Mouse (Mus musculus): ENCODE measurements around the gene Ppp2r5c. TPM values are rescaled to one million over a fixed set of nuclear protein-coding genes. Genes with fewer than 3 reads are reported as not detected.

Ppp2r5c gene
- polyA plus RNA-seq, 1 experiment from 2014 or later, result 86.2 TPM

DNA sequence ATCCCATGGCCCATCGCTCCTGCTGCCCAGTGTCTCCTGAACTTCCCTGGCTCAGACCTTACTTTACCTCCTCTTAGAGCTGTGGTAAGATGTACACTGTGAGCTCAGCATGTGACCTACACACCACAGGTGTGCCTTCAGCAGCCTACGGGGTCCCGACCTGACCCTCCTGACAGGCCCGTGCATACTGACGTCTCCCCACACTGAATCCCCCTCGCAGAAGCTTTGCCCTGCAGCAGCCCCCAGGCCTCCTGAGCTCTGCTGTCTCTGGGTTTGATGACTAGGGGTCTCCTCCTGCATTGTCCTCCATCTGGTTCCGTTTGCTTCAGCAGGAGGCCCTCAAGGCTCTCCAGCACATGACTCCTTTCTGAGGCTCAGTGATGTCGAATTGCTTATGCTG lies 31.0 kb downstream of the Ppp2r5c start:
- Histone ChIP-seq H3K27me3 (no peaks in the 10 kb centered on the region), H3K36me3 (peaks cover 5% of the 10 kb centered on the region; the same call in 1 of the 2 replicates), H3K4me3 (replicated peaks) (no peak overlapping the region), H3K4me1 (replicated peaks) (peaks cover 6% of the 10 kb centered on the region), H3K9ac (no peak overlapping the region), H3K27ac (no peak overlapping the region), H3K9me3 (replicated peaks) (no peaks in the 10 kb centered on the region), H3K4me2 (no peak overlapping the region)
- no peak for DNase-seq
- ATAC-seq (ENCODE audit: low read depth), result no peak
- WGBS (ENCODE audit: insufficient replicate concordance), result 81% methylated on average over 8 of the region's 8 CpGs

DNA sequence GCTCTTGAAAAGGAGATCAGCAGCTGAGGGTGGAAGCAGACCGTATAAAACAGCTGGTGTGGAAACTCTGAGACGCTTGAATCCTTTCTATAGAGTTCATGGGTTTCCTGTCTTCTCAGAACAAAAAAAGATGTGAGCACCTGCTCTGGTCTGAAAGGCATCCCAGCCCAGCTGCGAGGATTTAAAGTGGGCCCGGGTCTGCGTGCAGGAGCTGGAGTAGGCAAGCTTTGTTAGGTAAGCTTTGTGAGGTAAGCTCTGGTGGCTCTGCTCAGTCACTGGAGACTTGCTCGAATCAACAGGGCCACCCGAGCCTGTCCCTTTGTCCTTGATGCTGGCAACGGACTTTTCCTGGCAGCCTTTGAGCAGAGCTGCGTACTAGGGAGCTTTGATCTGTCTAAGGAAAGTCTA lies 31.7 kb downstream of the Ppp2r5c start:
- peaks cover 9% of the 10 kb centered on the region; the same call in 1 of the 2 replicates for H3K36me3 ChIP-seq
- H3K4me1 ChIP-seq (replicated peaks), result peaks cover 7% of the 10 kb centered on the region
- H3K27ac ChIP-seq, result no peak overlapping the region
- no peak overlapping the region for H3K9ac ChIP-seq
- WGBS (ENCODE audit: insufficient replicate concordance), result 77% methylated on average over 9 of the region's 9 CpGs
- no peak overlapping the region for H3K4me2 ChIP-seq
- DNase-seq (no peak), ATAC-seq (ENCODE audit: low read depth) (no peak)
- no peaks in the 10 kb centered on the region for H3K27me3 ChIP-seq
- no peaks in the 10 kb centered on the region for H3K9me3 ChIP-seq (replicated peaks)
- no peak overlapping the region for H3K4me3 ChIP-seq (replicated peaks)

DNA sequence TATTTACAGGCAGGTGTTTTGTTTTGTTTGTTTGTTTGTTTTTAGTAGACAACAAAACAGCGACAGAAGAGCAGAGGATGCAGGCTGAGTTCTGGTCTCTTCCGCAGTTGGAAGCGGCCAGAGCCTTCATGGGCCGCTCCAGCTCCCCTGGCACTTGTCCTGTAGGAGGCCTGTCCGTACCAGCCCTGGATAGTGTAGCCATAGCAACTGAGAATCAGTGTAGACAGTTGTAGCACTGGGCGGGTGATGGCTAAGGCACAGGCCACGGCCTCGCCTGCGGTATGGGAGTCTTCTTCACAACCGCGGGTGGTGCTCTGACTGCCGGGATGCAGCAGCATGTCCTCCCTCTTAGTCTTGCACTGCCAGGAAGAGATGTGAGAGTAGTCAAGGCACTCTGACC lies 32.3 kb downstream of the Ppp2r5c start:
- H3K27me3 ChIP-seq, result no peaks in the 10 kb centered on the region
- 81% methylated on average over 12 of the region's 12 CpGs for WGBS (ENCODE audit: insufficient replicate concordance)
- peaks cover 9% of the 10 kb centered on the region; the same call in 1 of the 2 replicates for H3K36me3 ChIP-seq
- no peak overlapping the region for H3K4me3 ChIP-seq (replicated peaks)
- no peak overlapping the region for H3K4me2 ChIP-seq
- ATAC-seq (ENCODE audit: low read depth), result no peak
- no peak overlapping the region for H3K27ac ChIP-seq
- no peak for DNase-seq
- H3K4me1 ChIP-seq (replicated peaks), result peaks cover 14% of the 10 kb centered on the region
- no peaks in the 10 kb centered on the region for H3K9me3 ChIP-seq (replicated peaks)
- no peak overlapping the region for H3K9ac ChIP-seq

GRCm38 (mm10) chr12:110480701-110481100 lies 33.8 kb downstream of the Ppp2r5c start:
- WGBS (ENCODE audit: insufficient replicate concordance), result 80% methylated on average over 4 of the region's 4 CpGs
- peaks cover 9% of the 10 kb centered on the region; the same call in 1 of the 2 replicates for H3K36me3 ChIP-seq
- ATAC-seq (ENCODE audit: low read depth) (no peak), DNase-seq (peak; percentile 56)
- no peaks in the 10 kb centered on the region for H3K27me3 ChIP-seq
- no peak overlapping the region for H3K4me2 ChIP-seq
- H3K9ac ChIP-seq, result no peak overlapping the region
- H3K27ac ChIP-seq, result no peak overlapping the region
- no peaks in the 10 kb centered on the region for H3K9me3 ChIP-seq (replicated peaks)
- H3K4me3 ChIP-seq (replicated peaks), result no peak overlapping the region
- peaks cover 22% of the 10 kb centered on the region for H3K4me1 ChIP-seq (replicated peaks)

DNA sequence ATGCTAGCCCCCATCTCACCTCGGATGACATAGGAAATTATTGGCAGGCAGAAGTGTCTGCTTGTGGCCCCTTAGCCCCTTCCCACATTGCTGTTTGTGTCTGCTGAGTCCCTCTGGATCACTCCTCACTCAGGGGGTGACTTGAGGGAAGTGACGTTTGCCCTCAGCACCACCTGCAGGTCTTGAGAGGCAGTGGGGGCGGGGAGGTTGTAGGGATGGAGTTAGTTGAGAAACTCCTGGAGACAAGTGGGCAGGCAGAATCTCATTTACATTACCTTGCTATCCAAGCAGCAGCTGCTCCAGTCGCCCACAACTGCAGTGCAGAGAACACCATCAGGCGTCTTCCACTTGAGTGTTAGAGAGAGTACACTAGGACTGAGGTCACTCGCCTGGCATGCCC lies 36.8 kb downstream of the Ppp2r5c start:
- Histone ChIP-seq H3K4me1 (replicated peaks) (peaks cover 48% of the 10 kb centered on the region), H3K4me2 (peak overlapping the region; percentile 90), H3K4me3 (replicated peaks) (no peak overlapping the region), H3K9ac (peak overlapping the region; percentile 52), H3K27me3 (no peaks in the 10 kb centered on the region), H3K27ac (0 out of 2 replicates have a peak overlapping the region, but pooled peaks have one; percentile 34), H3K9me3 (replicated peaks) (no peaks in the 10 kb centered on the region), H3K36me3 (peaks cover 6% of the 10 kb centered on the region; the same call in 1 of the 2 replicates)
- DNase-seq, result no peak
- no peak for ATAC-seq (ENCODE audit: low read depth)
- 56% methylated on average over 6 of the region's 6 CpGs for WGBS (ENCODE audit: insufficient replicate concordance)

DNA sequence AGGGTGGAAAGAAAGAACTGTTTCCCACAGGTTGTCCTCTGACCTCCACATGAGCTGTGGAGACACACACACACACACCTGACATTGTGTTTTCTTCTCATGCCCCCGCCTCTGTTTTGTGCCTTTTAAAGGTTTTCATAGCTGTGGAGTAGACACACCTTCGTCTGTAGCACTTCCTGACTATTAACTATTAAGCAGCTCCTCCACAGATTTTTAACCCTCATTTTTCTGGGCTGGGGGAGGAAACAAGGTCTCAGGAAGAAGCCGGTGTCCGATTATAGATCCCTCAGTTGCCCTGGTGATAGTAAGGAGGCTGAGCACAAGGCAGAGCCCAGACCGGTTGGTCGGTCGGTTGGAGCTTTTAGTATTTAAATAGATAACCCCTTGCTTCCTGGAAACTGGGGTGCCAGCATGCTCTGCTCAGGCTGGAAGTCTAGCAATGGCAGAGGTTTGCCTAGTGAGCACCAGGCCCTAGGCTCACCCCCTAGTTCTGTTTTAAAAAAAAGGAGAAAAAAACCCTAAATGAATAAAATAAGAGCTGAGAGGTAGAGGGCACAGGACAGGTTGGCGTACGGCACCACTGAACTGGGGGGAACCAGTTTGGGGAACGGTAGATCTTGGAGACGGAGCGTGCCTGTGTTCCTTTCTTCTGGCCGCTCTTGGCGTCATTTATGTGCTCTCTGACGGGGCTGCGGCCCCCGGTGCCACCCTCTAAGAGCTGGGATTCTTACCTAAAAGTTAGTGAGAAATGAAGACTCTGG lies 38.1 kb downstream of the Ppp2r5c start:
- DNase-seq, result peak; percentile 61
- Histone ChIP-seq H3K27me3 (no peaks in the 10 kb centered on the region), H3K4me3 (replicated peaks) (peak overlapping the region; percentile 76), H3K4me1 (replicated peaks) (peaks cover 52% of the 10 kb centered on the region), H3K27ac (peak overlapping the region; percentile 99), H3K9me3 (replicated peaks) (no peaks in the 10 kb centered on the region), H3K36me3 (peaks cover 16% of the 10 kb centered on the region), H3K9ac (peak overlapping the region; percentile 86), H3K4me2 (peak overlapping the region; percentile 90)
- peak; percentile 78 for ATAC-seq (ENCODE audit: low read depth)
- 2% methylated on average over 17 of the region's 17 CpGs for WGBS (ENCODE audit: insufficient replicate concordance)

DNA sequence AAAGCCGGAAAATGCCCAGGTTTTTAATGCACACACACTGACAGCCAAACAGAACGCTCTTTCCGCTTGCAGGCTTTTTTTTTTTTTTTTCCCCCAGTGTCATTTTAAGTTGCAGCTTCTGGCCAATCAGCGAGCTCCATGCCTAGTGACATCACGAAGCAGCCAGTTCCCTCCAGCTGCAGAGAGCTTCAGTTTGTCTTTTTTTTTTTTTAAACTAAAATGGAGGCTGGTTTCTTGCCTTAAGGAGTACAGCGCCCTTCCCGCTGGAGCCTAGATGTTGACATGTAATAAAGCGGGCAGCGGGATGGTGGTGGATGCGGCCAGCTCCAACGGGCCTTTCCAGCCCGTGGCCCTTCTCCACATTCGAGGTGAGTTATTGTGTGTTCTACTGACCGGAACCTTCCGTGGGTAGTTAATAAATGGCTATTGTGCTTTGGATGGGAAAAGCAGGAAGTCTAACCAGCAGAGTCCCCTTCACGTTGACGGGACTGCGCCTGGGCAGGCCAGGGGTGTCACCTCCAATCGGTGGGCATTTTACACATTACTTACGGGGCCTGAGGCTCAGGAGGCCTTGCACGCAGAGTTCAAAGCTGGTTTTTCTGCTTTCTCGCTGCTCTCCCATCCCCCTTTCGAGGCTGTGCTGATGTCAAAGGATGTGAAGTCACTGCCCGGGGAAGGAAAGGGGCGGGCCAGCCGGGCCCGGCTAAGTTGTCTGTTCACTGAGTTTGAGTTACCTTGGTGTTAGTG lies 38.8 kb downstream of the Ppp2r5c start:
- no peaks in the 10 kb centered on the region for H3K27me3 ChIP-seq
- H3K4me3 ChIP-seq (replicated peaks), result peak overlapping the region; percentile 76
- peak overlapping the region; percentile 99 for H3K27ac ChIP-seq
- H3K36me3 ChIP-seq, result peaks cover 22% of the 10 kb centered on the region
- DNase-seq, result peak; percentile 81
- H3K9me3 ChIP-seq (replicated peaks), result no peaks in the 10 kb centered on the region
- peak overlapping the region; percentile 90 for H3K4me2 ChIP-seq
- peak; percentile 80 for ATAC-seq (ENCODE audit: low read depth)
- peaks cover 48% of the 10 kb centered on the region for H3K4me1 ChIP-seq (replicated peaks)
- WGBS (ENCODE audit: insufficient replicate concordance), result under 1% methylated on average over 27 of the region's 27 CpGs
- H3K9ac ChIP-seq, result peak overlapping the region; percentile 86

DNA sequence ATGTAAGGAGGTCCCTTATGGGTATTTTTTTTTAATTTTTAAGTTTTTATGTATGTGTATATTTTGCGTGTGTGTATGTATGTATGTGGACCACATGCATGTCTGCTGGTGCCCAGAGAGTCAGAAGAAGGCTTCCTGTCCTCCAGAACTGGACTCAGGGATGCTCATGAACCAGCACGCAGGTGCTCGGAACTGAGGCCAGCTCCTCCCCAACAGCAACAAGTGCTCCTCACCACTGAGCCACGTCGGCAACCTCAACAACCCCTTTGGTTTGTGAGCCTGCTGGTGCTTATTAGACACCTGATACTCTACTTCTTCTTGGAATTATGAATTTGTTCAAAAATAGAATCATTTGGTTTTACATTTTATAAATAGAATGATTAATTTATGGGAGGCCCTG lies 39.9 kb downstream of the Ppp2r5c start:
- H3K9me3 ChIP-seq (replicated peaks), result no peaks in the 10 kb centered on the region
- H3K27me3 ChIP-seq, result no peaks in the 10 kb centered on the region
- ATAC-seq (ENCODE audit: low read depth) (no peak), DNase-seq (no peak)
- H3K36me3 ChIP-seq, result peaks cover 22% of the 10 kb centered on the region
- peak overlapping the region; percentile 90 for H3K4me2 ChIP-seq
- 77% methylated on average over 5 of the region's 5 CpGs for WGBS (ENCODE audit: insufficient replicate concordance)
- H3K4me1 ChIP-seq (replicated peaks), result peaks cover 46% of the 10 kb centered on the region
- peak overlapping the region; percentile 76 for H3K4me3 ChIP-seq (replicated peaks)
- peak overlapping the region; percentile 99 for H3K27ac ChIP-seq
- peak overlapping the region; percentile 86 for H3K9ac ChIP-seq

- Histone ChIP-seq H3K27me3 (no peaks in the 10 kb centered on the region), H3K4me3 (replicated peaks) (no peak overlapping the region), H3K36me3 (peaks cover 19% of the 10 kb centered on the region), H3K9ac (no peak overlapping the region; the same call in 1 of the 2 replicates), H3K9me3 (replicated peaks) (no peaks in the 10 kb centered on the region), H3K4me2 (peak overlapping the region; percentile 90), H3K4me1 (replicated peaks) (peaks cover 46% of the 10 kb centered on the region), H3K27ac (peak overlapping the region; percentile 48; the same call in 1 of the 2 replicates)
- ATAC-seq (ENCODE audit: low read depth), result no peak
- 71% methylated on average over 9 of the region's 9 CpGs for WGBS (ENCODE audit: insufficient replicate concordance)
- DNase-seq, result no peak
These were observed 41.1 kb downstream of the Ppp2r5c start for GRCm38 (mm10) chr12:110488031-110488430.

GRCm38 (mm10) chr12:110489946-110490701 lies 43.2 kb downstream of the Ppp2r5c start:
- Histone ChIP-seq H3K9ac (no peak overlapping the region), H3K4me3 (replicated peaks) (no peak overlapping the region), H3K4me1 (replicated peaks) (peaks cover 40% of the 10 kb centered on the region), H3K27ac (no peak overlapping the region), H3K4me2 (no peak overlapping the region), H3K36me3 (peaks cover 17% of the 10 kb centered on the region), H3K27me3 (no peaks in the 10 kb centered on the region), H3K9me3 (replicated peaks) (no peaks in the 10 kb centered on the region)
- WGBS (ENCODE audit: insufficient replicate concordance), result 87% methylated on average over 12 of the region's 12 CpGs
- DNase-seq (no peak), ATAC-seq (ENCODE audit: low read depth) (no peak)

DNA sequence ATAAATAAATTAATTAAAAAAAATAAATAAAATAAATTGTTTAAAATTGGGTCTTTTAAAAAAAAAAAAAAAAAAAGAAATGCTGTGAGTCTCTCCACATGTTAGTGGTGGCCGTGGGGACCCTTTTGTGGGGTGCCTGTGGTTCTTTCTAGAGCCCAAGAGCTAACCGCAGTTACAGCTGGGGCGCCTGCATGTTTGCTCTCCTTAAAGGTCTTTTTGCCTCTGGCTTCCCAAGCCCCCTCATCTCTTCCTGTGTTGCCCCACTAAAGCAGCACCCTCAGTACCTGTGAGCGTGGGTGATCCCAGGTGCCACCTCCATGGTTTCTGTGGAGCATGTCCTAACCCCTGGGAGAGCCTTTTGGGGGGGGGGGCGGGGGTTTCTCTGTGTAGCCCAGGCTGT lies 45.5 kb downstream of the Ppp2r5c start:
- H3K27me3 ChIP-seq, result no peaks in the 10 kb centered on the region
- DNase-seq, result no peak
- no peak overlapping the region for H3K9ac ChIP-seq
- H3K4me3 ChIP-seq (replicated peaks), result no peak overlapping the region
- 77% methylated on average over 5 of the region's 5 CpGs for WGBS (ENCODE audit: insufficient replicate concordance)
- ATAC-seq (ENCODE audit: low read depth), result no peak
- H3K27ac ChIP-seq, result no peak overlapping the region
- no peak overlapping the region for H3K4me2 ChIP-seq
- H3K9me3 ChIP-seq (replicated peaks), result no peaks in the 10 kb centered on the region
- peaks cover 45% of the 10 kb centered on the region for H3K4me1 ChIP-seq (replicated peaks)
- peaks cover 17% of the 10 kb centered on the region for H3K36me3 ChIP-seq
